Mouse (Mus musculus): Measurements from ENCODE around the gene Slc39a11.

GRCm38 (mm10) chr11:113475491-113475890 is 174.4 kb downstream of the Slc39a11 start:
- TF ChIP-seq CTCF (IDR thresholded peaks at IDR 0.05; ENCODE audit: low read depth) (no peak), EP300 (IDR thresholded peaks at IDR 0.05; ENCODE audit: low read depth) (no peak)
